ENCODE assay signal across 8 mouse cellular contexts in the genomic region with DNA sequence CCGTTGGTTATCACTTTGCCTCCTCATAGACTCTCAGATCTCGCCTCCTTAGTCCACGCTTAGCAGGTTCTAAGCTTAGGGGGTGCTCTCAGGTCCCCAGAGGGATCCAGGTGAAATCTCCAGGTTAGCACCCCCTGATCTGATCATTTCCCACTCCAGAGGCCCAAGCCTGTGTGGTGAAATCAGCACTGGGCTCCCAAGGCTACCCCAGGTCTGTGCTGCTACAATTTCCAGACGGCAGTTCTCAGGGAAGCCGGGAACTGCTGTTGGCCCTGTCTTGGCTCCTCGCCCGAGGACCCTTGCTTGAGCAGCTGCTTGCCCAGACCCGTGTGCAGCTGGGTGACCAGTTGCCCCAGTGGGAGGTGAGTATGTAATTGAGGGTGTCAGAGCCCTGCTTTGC. TPM values are rescaled to one million over a fixed set of nuclear protein-coding genes. Genes with fewer than 3 reads are reported as not detected.
A peak's percentile ranks its signal among the peaks of the same experiment; 100 is the strongest.
DNase-seq lines count a peak whose midpoint lies in the region; ATAC-seq and TF ChIP-seq lines count a peak whose summit lies in the region.

No protein-coding gene starts in this region.

- H3K36me3 ChIP-seq in CH12.LX (replicated peaks in 1 of 2; ENCODE audit: control insufficient read depth in 1 of 2, insufficient read depth in 1 of 2, low read length in 1 of 2), result peaks cover 10 to 37% of the 10 kb centered on the region in 2 experiments
- no peaks in the 10 kb centered on the region for H3K36me3 ChIP-seq in forebrain, postnatal 0 days (ENCODE audit: insufficient read depth)
- peaks cover 9% of the 10 kb centered on the region; the same call in 1 of the 2 replicates for H3K36me3 ChIP-seq in liver, embryonic 15.5 days (replicated peaks)

- WGBS in forebrain, postnatal 0 days, result 23% methylated on average over 8 of the region's 8 CpGs
- WGBS in liver, embryonic 15.5 days (ENCODE audit: insufficient replicate concordance), result 46% methylated on average over 8 of the region's 8 CpGs

- H3K9me3 ChIP-seq in CH12.LX (replicated peaks; ENCODE audit: low read length), result no peaks in the 10 kb centered on the region
- no peaks in the 10 kb centered on the region for H3K9me3 ChIP-seq in forebrain, postnatal 0 days (ENCODE audit: low read length)
- no peaks in the 10 kb centered on the region for H3K9me3 ChIP-seq in liver, embryonic 15.5 days (replicated peaks)

- ATAC-seq in cerebellum, adult (ENCODE audit: insufficient number of reproducible peaks, low FRiP score, low TSS enrichment), result no peak
- ATAC-seq in forebrain, postnatal 0 days, result no peak
- ATAC-seq in liver, embryonic 15.5 days (ENCODE audit: insufficient read depth), result no peak

- H3K9ac ChIP-seq in CH12.LX (ENCODE audit: insufficient read depth, low read depth), result peak overlapping the region; percentile 49; the same call in 1 of the 2 replicates
- H3K9ac ChIP-seq in forebrain, postnatal 0 days, result peak overlapping the region; percentile 37; the same call in 1 of the 2 replicates
- H3K9ac ChIP-seq in liver, embryonic 15.5 days, result peak overlapping the region; percentile 81

- TF ChIP-seq POLR2A in CH12.LX (IDR thresholded peaks at IDR 0.05; ENCODE audit: low read depth, low read length), result no peak

- no peak overlapping the region for H3K27ac ChIP-seq in CH12.LX (ENCODE audit: insufficient read depth, low read depth)
- no peak overlapping the region for H3K27ac ChIP-seq in forebrain, postnatal 0 days (ENCODE audit: low read depth, low read length)
- H3K27ac ChIP-seq in liver, embryonic 15.5 days (replicated peaks), result no peak overlapping the region

- in situ Hi-C loops in CH12.LX (cut with MboI; ENCODE audit: low pct_ligation_motif_present, low pct_unique_long_range_greater_than_20kb, low sequenced_read_pairs), result loop anchor here (5.0 kb wide), 1 partner anchor 55 kb away; no protein-coding TSS in a partner anchor

- H3K4me2 ChIP-seq in CH12.LX (ENCODE audit: insufficient read depth, low read depth, poor library complexity, severe bottlenecking), result peak overlapping the region; percentile 60
- H3K4me2 ChIP-seq in forebrain, postnatal 0 days (ENCODE audit: low read depth), result peak overlapping the region; percentile 93
- peak overlapping the region; percentile 95 for H3K4me2 ChIP-seq in liver, embryonic 15.5 days

- no peaks in the 10 kb centered on the region for H3K79me2 ChIP-seq in CH12.LX (replicated peaks; ENCODE audit: control insufficient read depth, extremely low read depth, insufficient read depth, poor library complexity, severe bottlenecking)

- intact Hi-C loops in gastrocnemius, postnatal 36 days (cut with DNase I), result no loop called here

- H3K4me1 ChIP-seq in CH12.LX (ENCODE audit: control insufficient read depth in 1 of 2, insufficient read depth in 2 of 2), result peaks cover 15 to 24% of the 10 kb centered on the region in 2 experiments; a peak in 3 of 4 replicates
- peaks cover 12% of the 10 kb centered on the region; the same call in 1 of the 2 replicates for H3K4me1 ChIP-seq in forebrain, postnatal 0 days (ENCODE audit: insufficient read depth)
- peaks cover 39% of the 10 kb centered on the region for H3K4me1 ChIP-seq in liver, embryonic 15.5 days (replicated peaks)

- no peak for TF ChIP-seq EP300 in CH12.LX (IDR thresholded peaks at IDR 0.05; ENCODE audit: low read length)

- peak; percentile 61 for DNase-seq in cerebellum, adult 9-10 months
- no peak for DNase-seq in CH12.LX (ENCODE audit: extremely low read depth)
- no peak for DNase-seq in forebrain, postnatal 0 days
- DNase-seq in spleen, adult 18-20 months, result no peak
- DNase-seq in gastrocnemius, postnatal 36 days, result no peak
- DNase-seq in yolk sac, embryonic 10.5 days (ENCODE audit: low spot score), result no peak

- TF ChIP-seq RAD21 in CH12.LX (IDR thresholded peaks at IDR 0.05; ENCODE audit: low read depth, low read length), result no peak

- H3K4me3 ChIP-seq in CH12.LX (replicated peaks in 1 of 3; ENCODE audit: low read depth in 2 of 3, low read length in 2 of 3, poor library complexity in 1 of 3), result peak overlapping the region; percentile 67 to 78 (median 72)
- H3K4me3 ChIP-seq in forebrain, postnatal 0 days (ENCODE audit: low read depth, low read length), result peak overlapping the region; percentile 63
- peak overlapping the region; percentile 82 for H3K4me3 ChIP-seq in liver, embryonic 15.5 days (replicated peaks)

- no peak for TF ChIP-seq CTCF in CH12.LX (conservative IDR thresholded peaks at IDR 0.05 in 1 of 2, IDR thresholded peaks at IDR 0.05 in 1 of 2; ENCODE audit: low read depth in 2 of 2, low read length in 2 of 2)
- no peak for TF ChIP-seq CTCF in forebrain, postnatal 0 days (IDR thresholded peaks at IDR 0.05; ENCODE audit: low read depth)

- dilution Hi-C loops in CH12.LX (cut with MboI; ENCODE audit: extremely low pct_ligation_motif_present, extremely low pct_unique_long_range_greater_than_20kb, low sequenced_read_pairs), result no loop called here

- peaks cover 30% of the 10 kb centered on the region for H3K27me3 ChIP-seq in CH12.LX (replicated peaks)
- no peaks in the 10 kb centered on the region for H3K27me3 ChIP-seq in forebrain, postnatal 0 days (ENCODE audit: insufficient read depth, low read length)
- peaks cover 23% of the 10 kb centered on the region for H3K27me3 ChIP-seq in liver, embryonic 15.5 days

TF ChIP-seq in CH12.LX, 34 proteins besides CTCF, POLR2A, EP300 and RAD21:
- TF ChIP-seq ZNF384 (IDR thresholded peaks at IDR 0.05; ENCODE audit: low read depth, low read length) (no peak), USF1 (IDR thresholded peaks at IDR 0.05; ENCODE audit: low read depth, low read length) (no peak), ZKSCAN1 (IDR thresholded peaks at IDR 0.05; ENCODE audit: borderline replicate concordance, low read depth, low read length) (no peak), NRF1 (IDR thresholded peaks at IDR 0.05; ENCODE audit: low read depth, low read length) (no peak), MEF2A (IDR thresholded peaks at IDR 0.05; ENCODE audit: borderline replicate concordance, low read depth, low read length) (no peak), MAX (IDR thresholded peaks at IDR 0.05; ENCODE audit: low read length) (no peak), MYC (IDR thresholded peaks at IDR 0.05; ENCODE audit: low read depth, low read length) (no peak), NELFE (IDR thresholded peaks at IDR 0.05; ENCODE audit: low read depth, low read length) (no peak), MAZ (IDR thresholded peaks at IDR 0.05; ENCODE audit: low read depth, low read length) (no peak)

RNA-seq across cellular contexts. Expression of gene Tedc1, which starts 0.8 kb away (rescaled TPM):
- total RNA-seq in CH12.LX (2012; rRNA removed) (14.0 and 16.2 TPM in 2 replicates), CH12.LX (2014; rRNA removed) (5.4 and 6.4 TPM in 2 replicates)
- polyA plus RNA-seq in CH12.LX (2012; ENCODE audit: insufficient read length, low read depth), result 9.0 and 9.8 TPM in 2 replicates
- 7.8 and 8.6 TPM in 2 replicates for total RNA-seq in forebrain, postnatal 0 days (2014; rRNA removed)
- 7.6 and 10.0 TPM in 2 replicates for polyA plus RNA-seq in forebrain, postnatal 0 days (2015; fragmentation: Nextera tagmentation; extraction: Ambion mirVana)
- polyA plus RNA-seq in liver, embryonic 15.5 days (2015; fragmentation: Nextera tagmentation; extraction: Ambion mirVana), result 11.3 and 11.5 TPM in 2 replicates
- under 1 TPM; 0.56 to 0.67 TPM for total RNA-seq in gastrocnemius, postnatal 36 days (2021)

RNA-seq across cellular contexts. Expression of gene Crip1, which starts 10.9 kb away (rescaled TPM):
- total RNA-seq in CH12.LX (2012; rRNA removed) (61.5 and 77.2 TPM in 2 replicates), CH12.LX (2014; rRNA removed) (1.6 and 2.0 TPM in 2 replicates)
- polyA plus RNA-seq in CH12.LX (2012; ENCODE audit: insufficient read length, low read depth), result 1.6 and 2.8 TPM in 2 replicates
- 8.3 and 16.1 TPM in 2 replicates for total RNA-seq in forebrain, postnatal 0 days (2014; rRNA removed)
- polyA plus RNA-seq in forebrain, postnatal 0 days (2015; fragmentation: Nextera tagmentation; extraction: Ambion mirVana), result 28.9 and 47.1 TPM in 2 replicates
- 89.4 and 102 TPM in 2 replicates for polyA plus RNA-seq in liver, embryonic 15.5 days (2015; fragmentation: Nextera tagmentation; extraction: Ambion mirVana)
- 10 to 100 TPM; 73.5 to 88.6 TPM for total RNA-seq in gastrocnemius, postnatal 36 days (2021)

RNA-seq across cellular contexts. Expression of gene Crip2, which starts 17.0 kb away (rescaled TPM):
- total RNA-seq in CH12.LX (2012; rRNA removed), result 6.8 and 7.7 TPM in 2 replicates
- 0.16 TPM in 1 of 2 replicates, not detected in the other for total RNA-seq in CH12.LX (2014; rRNA removed)
- 0.89 and 1.9 TPM in 2 replicates for polyA plus RNA-seq in CH12.LX (2012; ENCODE audit: insufficient read length, low read depth)
- 191 and 198 TPM in 2 replicates for total RNA-seq in forebrain, postnatal 0 days (2014; rRNA removed)
- 533 and 584 TPM in 2 replicates for polyA plus RNA-seq in forebrain, postnatal 0 days (2015; fragmentation: Nextera tagmentation; extraction: Ambion mirVana)
- 45.1 and 51.5 TPM in 2 replicates for polyA plus RNA-seq in liver, embryonic 15.5 days (2015; fragmentation: Nextera tagmentation; extraction: Ambion mirVana)
- total RNA-seq in gastrocnemius, postnatal 36 days (2021), result 10 to 100 TPM; 30.9 to 39.3 TPM

RNA-seq across cellular contexts. Expression of gene Tmem121, which starts 28.7 kb away (rescaled TPM):
- total RNA-seq in CH12.LX (2012; rRNA removed), result not detected in 2 replicates
- total RNA-seq in CH12.LX (2014; rRNA removed), result not detected in 2 replicates
- polyA plus RNA-seq in CH12.LX (2012; ENCODE audit: insufficient read length, low read depth), result not detected in 2 replicates
- total RNA-seq in forebrain, postnatal 0 days (2014; rRNA removed), result 71.8 and 75.6 TPM in 2 replicates
- 59.3 and 66.7 TPM in 2 replicates for polyA plus RNA-seq in forebrain, postnatal 0 days (2015; fragmentation: Nextera tagmentation; extraction: Ambion mirVana)
- 0.33 and 0.54 TPM in 2 replicates for polyA plus RNA-seq in liver, embryonic 15.5 days (2015; fragmentation: Nextera tagmentation; extraction: Ambion mirVana)
- under 1 TPM; 0.15 TPM for total RNA-seq in gastrocnemius, postnatal 36 days (2021)

RNA-seq across cellular contexts. Expression of gene Mta1, which starts 58.9 kb away (rescaled TPM):
- total RNA-seq in CH12.LX (2012; rRNA removed) (29.5 and 39.4 TPM in 2 replicates), CH12.LX (2014; rRNA removed) (11.5 and 12.7 TPM in 2 replicates)
- 68.6 and 76.7 TPM in 2 replicates for polyA plus RNA-seq in CH12.LX (2012; ENCODE audit: insufficient read length, low read depth)
- total RNA-seq in forebrain, postnatal 0 days (2014; rRNA removed), result 49.2 and 59.3 TPM in 2 replicates
- 13.6 and 13.8 TPM in 2 replicates for polyA plus RNA-seq in forebrain, postnatal 0 days (2015; fragmentation: Nextera tagmentation; extraction: Ambion mirVana)
- polyA plus RNA-seq in liver, embryonic 15.5 days (2015; fragmentation: Nextera tagmentation; extraction: Ambion mirVana), result 3.8 and 4.4 TPM in 2 replicates
- total RNA-seq in gastrocnemius, postnatal 36 days (2021), result 10 to 100 TPM; 32.3 to 36.1 TPM
